Mouse (Mus musculus): ENCODE measurements around the gene Htra1. TPM values are rescaled to one million over a fixed set of nuclear protein-coding genes. Genes with fewer than 3 reads are reported as not detected.

The Htra1 gene
- not detected for polyA plus RNA-seq (2017; shearing (Covaris generic))

GRCm38 (mm10) chr7:130935793-130936471 is at the start of gene Htra1:
Htra1 (plus strand) TSS chr7:130936111.

GRCm38 (mm10) chr7:131031755-131032154 is 95.8 kb downstream of the Htra1 start, which contains the start of gene Dmbt1:
Dmbt1 (plus strand) TSS chr7:131032053.

Other genes with a start within 250 kb of the Htra1 start
- 0.32 TPM for gene Btbd16, start 162.0 kb upstream of the Htra1 start, polyA plus RNA-seq (2017; shearing (Covaris generic))
- 78.0 TPM for gene Plekha1, start 70.4 kb upstream of the Htra1 start, polyA plus RNA-seq (2017; shearing (Covaris generic))
- 0.80 TPM for gene Dmbt1, start 95.9 kb downstream of the Htra1 start, polyA plus RNA-seq (2017; shearing (Covaris generic))
- not detected for gene 4933402N03Rik, start 210.2 kb downstream of the Htra1 start, polyA plus RNA-seq (2017; shearing (Covaris generic))
- gene 5430419D17Rik, start 238.3 kb downstream of the Htra1 start, polyA plus RNA-seq (2017; shearing (Covaris generic)): not detected

Measured in naive thymus-derived CD4-positive, alpha-beta T cell, adult 5 months (primary cell).